Mouse (Mus musculus): ENCODE data around the gene Khdc4. TPM values are rescaled to one million over a fixed set of nuclear protein-coding genes. Genes with fewer than 3 reads are reported as not detected.

The Khdc4 gene
- total and polyA plus RNA-seq, 3 experiments = 47.4 to 71.0 TPM; not detected in 1

DNA sequence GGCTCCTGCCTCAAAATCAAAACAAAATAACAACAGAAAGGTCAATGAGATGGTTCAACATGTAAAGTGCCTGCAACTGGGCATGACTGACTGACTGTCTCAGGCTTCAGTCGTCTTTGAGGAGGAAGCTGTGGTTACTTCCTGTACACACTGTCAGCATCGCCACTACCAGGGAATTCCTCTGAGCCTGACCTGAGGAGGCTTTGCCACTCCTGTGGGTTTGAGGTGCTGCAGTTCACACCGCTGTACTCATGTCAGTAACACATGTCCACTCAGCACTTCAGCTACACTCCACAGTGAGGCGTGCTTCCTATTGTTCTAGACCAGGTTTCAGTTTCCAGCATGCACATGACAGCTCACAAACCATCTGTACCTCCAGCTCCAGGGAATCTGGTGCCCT is 21.5 kb upstream of the Khdc4 start:
- H3K36me3 ChIP-seq (ENCODE audit: control insufficient read depth in 1 of 2, insufficient read depth in 2 of 2, low read length in 2 of 2) = peaks cover 0 to 13% of the 10 kb centered on the region in 2 experiments; a peak in 2 of 4 replicates
- peak overlapping the region; percentile 62 for H3K27ac ChIP-seq (ENCODE audit: control insufficient read depth, low read depth, low read length)
- no peaks in the 10 kb centered on the region for H3K27me3 ChIP-seq (ENCODE audit: control insufficient read depth in 1 of 2, insufficient read depth in 2 of 2, low read length in 2 of 2)
- DNase-seq (ENCODE audit: low read depth, low spot score) = peak; percentile 79
- H3K9ac ChIP-seq (ENCODE audit: control insufficient read depth, low read depth, low read length, poor library complexity, severe bottlenecking) = peak overlapping the region; percentile 21
- no peaks in the 10 kb centered on the region for H3K9me3 ChIP-seq (replicated peaks; ENCODE audit: insufficient read depth, low read length)
- no peaks in the 10 kb centered on the region; the same call in 1 of the 2 replicates for H3K79me2 ChIP-seq (ENCODE audit: control insufficient read depth, insufficient read depth, low read length, poor library complexity)
- peaks cover 10 to 21% of the 10 kb centered on the region in 2 experiments for H3K4me1 ChIP-seq (ENCODE audit: control insufficient read depth in 1 of 2, insufficient read depth in 2 of 2, low read length in 2 of 2)
- peak overlapping the region; percentile 10 to 23; a peak in 2 of 4 replicates for H3K4me3 ChIP-seq (ENCODE audit: control insufficient read depth in 1 of 2, insufficient read depth in 1 of 2, low read depth in 2 of 2, low read length in 2 of 2)
- no peak for TF ChIP-seq TBP (IDR thresholded peaks at IDR 0.05; ENCODE audit: low read depth, low read length)
- no peak for TF ChIP-seq E2F4 (IDR thresholded peaks at IDR 0.05; ENCODE audit: borderline replicate concordance, low read depth, low read length)
- no peak for TF ChIP-seq BHLHE40 (IDR thresholded peaks at IDR 0.05; ENCODE audit: borderline replicate concordance, low read depth, low read length)
- TF ChIP-seq MAZ (IDR thresholded peaks at IDR 0.05; ENCODE audit: low read depth, low read length) = 0 out of 2 replicates have a peak, but pooled peaks have one; percentile 42
- no peak for TF ChIP-seq NELFE (IDR thresholded peaks at IDR 0.05; ENCODE audit: low read depth, low read length)
- TF ChIP-seq ZNF384 (IDR thresholded peaks at IDR 0.05; ENCODE audit: low read depth, low read length) = no peak
- TF ChIP-seq ZMIZ1 (IDR thresholded peaks at IDR 0.05; ENCODE audit: low read depth, low read length) = no peak
- TF ChIP-seq KAT2A (conservative IDR thresholded peaks at IDR 0.05; ENCODE audit: low read depth, low read length) = no peak
- TF ChIP-seq ELF1 (IDR thresholded peaks at IDR 0.05; ENCODE audit: low read depth, low read length) = peak; percentile 61
- peak; percentile 11 to 30 (median 16); a peak in 3 of 6 replicates for TF ChIP-seq CTCF (IDR thresholded peaks at IDR 0.05 in 2 of 3, conservative IDR thresholded peaks at IDR 0.05 in 1 of 3; ENCODE audit: control insufficient read depth in 1 of 3, insufficient read depth in 1 of 3, low read depth in 2 of 3, low read length in 3 of 3, poor library complexity in 1 of 3, severe bottlenecking in 1 of 3)
- TF ChIP-seq MAFK (IDR thresholded peaks at IDR 0.05; ENCODE audit: borderline replicate concordance, low read depth, low read length) = peak; percentile 59; the same call in 1 of the 2 replicates
- no peak for TF ChIP-seq UBTF (IDR thresholded peaks at IDR 0.05; ENCODE audit: borderline replicate concordance, insufficient read depth, low read depth, low read length)
- TF ChIP-seq MAX (IDR thresholded peaks at IDR 0.05; ENCODE audit: low read length) = peak; percentile 59; the same call in 1 of the 2 replicates
- no peak for TF ChIP-seq MYC (IDR thresholded peaks at IDR 0.05; ENCODE audit: low read depth, low read length)
- TF ChIP-seq POLR2AphosphoS2 (IDR thresholded peaks at IDR 0.05; ENCODE audit: low read length) = no peak
- peak; percentile 65; the same call in 1 of the 2 replicates for TF ChIP-seq SIN3A (IDR thresholded peaks at IDR 0.05; ENCODE audit: low read length)
- TF ChIP-seq RAD21 (IDR thresholded peaks at IDR 0.05; ENCODE audit: low read depth, low read length) = no peak
- no peak for TF ChIP-seq POLR2A (IDR thresholded peaks at IDR 0.05; ENCODE audit: control insufficient read depth in 1 of 2, insufficient read depth in 1 of 2, low read depth in 1 of 2, low read length in 2 of 2, poor library complexity in 1 of 2)
- TF ChIP-seq MYB (IDR thresholded peaks at IDR 0.05; ENCODE audit: low read depth, low read length) = no peak
- no peak for TF ChIP-seq ZC3H11A (IDR thresholded peaks at IDR 0.05; ENCODE audit: low read depth, low read length)
- no peak for TF ChIP-seq GATA1 (IDR thresholded peaks at IDR 0.05; ENCODE audit: low read depth, low read length)
- no peak for TF ChIP-seq NRF1 (IDR thresholded peaks at IDR 0.05; ENCODE audit: insufficient read depth, low read depth, low read length, poor library complexity, severe bottlenecking)
- peak; percentile 75 for TF ChIP-seq MXI1 (IDR thresholded peaks at IDR 0.05; ENCODE audit: low read depth, low read length)
- TF ChIP-seq MEF2A (IDR thresholded peaks at IDR 0.05; ENCODE audit: extremely low read depth, insufficient replicate concordance, low read depth, low read length, poor library complexity, severe bottlenecking) = no peak
- no peak for TF ChIP-seq CHD1 (IDR thresholded peaks at IDR 0.05; ENCODE audit: low read depth, low read length)
- TF ChIP-seq CHD2 (IDR thresholded peaks at IDR 0.05; ENCODE audit: low read length) = no peak
- TF ChIP-seq JUND (IDR thresholded peaks at IDR 0.05; ENCODE audit: low read depth, low read length) = no peak
- TF ChIP-seq ETS1 (IDR thresholded peaks at IDR 0.05; ENCODE audit: low read depth, low read length) = peak; percentile 66
- TF ChIP-seq HCFC1 (IDR thresholded peaks at IDR 0.05; ENCODE audit: low read depth, low read length) = no peak
- no peak for TF ChIP-seq USF2 (IDR thresholded peaks at IDR 0.05; ENCODE audit: borderline replicate concordance in 1 of 2, insufficient read depth in 1 of 2, low read depth in 1 of 2, low read length in 2 of 2)
- TF ChIP-seq POLR2AphosphoS5 (IDR thresholded peaks at IDR 0.05; ENCODE audit: borderline replicate concordance, low read depth, low read length) = no peak
- no peak for TF ChIP-seq TAL1 (IDR thresholded peaks at IDR 0.05; ENCODE audit: low read length)
- peak; percentile 5; the same call in 1 of the 2 replicates for TF ChIP-seq SMC3 (IDR thresholded peaks at IDR 0.05; ENCODE audit: low read depth, low read length)
- TF ChIP-seq EP300 (IDR thresholded peaks at IDR 0.05; ENCODE audit: low read depth in 1 of 2, low read length in 2 of 2) = peak; percentile 34 to 51; a peak in 2 of 4 replicates
- no peak for TF ChIP-seq ZKSCAN1 (IDR thresholded peaks at IDR 0.05; ENCODE audit: low read depth, low read length)
- no peak for TF ChIP-seq USF1 (IDR thresholded peaks at IDR 0.05; ENCODE audit: low read depth, low read length)
- TF ChIP-seq GABPA (IDR thresholded peaks at IDR 0.05; ENCODE audit: low read depth, low read length) = 0 out of 2 replicates have a peak, but pooled peaks have one; percentile 41

Data from MEL (cell line).